Mouse (Mus musculus) olfactory bulb, adult 2 months (tissue): ENCODE measurements at regions not wholly inside any gene's neighbourhood (a gene's known extent, or its start where the extent isn't known, plus 50 kb on each side); places are given as distances from the start of the nearest gene placed in this dataset.

Source experiments
- CTCF ChIP-seq: fragments of 200-500 bp; IDR thresholded peaks from 2 replicates; pipeline ENCODE4 v1.5.1; 2012; ENCODE audit warnings: low read depth, mild to moderate bottlenecking, low read length, moderate library complexity; ENCODE audit not compliant: insufficient read depth
- POLR2A ChIP-seq: fragments of 200-500 bp; IDR thresholded peaks from 2 replicates; pipeline ENCODE4 v1.6.1; 2012; ENCODE audit warnings: mild to moderate bottlenecking, low read depth, low read length, moderate library complexity; ENCODE audit not compliant: insufficient read depth

DNA sequence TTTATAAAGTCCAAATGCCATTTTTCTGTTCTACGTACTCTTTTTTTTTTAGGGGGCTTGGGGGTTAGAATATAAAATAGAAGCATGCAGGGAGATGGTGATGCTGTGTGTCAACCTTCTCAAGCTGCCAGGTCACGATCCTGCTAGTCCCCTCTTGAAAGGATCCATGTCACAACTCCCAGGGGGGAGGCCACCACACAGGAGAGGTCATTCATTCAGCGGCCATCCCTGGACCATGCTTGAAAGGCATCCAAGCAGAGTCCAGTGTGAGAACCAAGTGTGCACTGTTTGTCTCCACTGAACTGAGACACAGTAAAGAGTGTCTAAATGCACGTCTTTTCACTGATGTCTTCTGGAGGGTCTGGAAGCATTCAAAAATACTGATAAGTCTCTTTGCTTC is 119.8 kb upstream of the N6amt1 start:
- TF ChIP-seq CTCF (no peak), POLR2A (no peak)
